In genomic region chr7:75555940-75556339, GRCm38 (mm10) we compare ENCODE assay signal across 13 mouse cellular contexts.
A peak's percentile ranks its signal among the peaks of the same experiment; 100 is the strongest.
DNase-seq lines count a peak whose midpoint lies in the region; ATAC-seq and TF ChIP-seq lines count a peak whose summit lies in the region.
"Had no signal": no experiment of that assay in that cellular context is flagged by ENCODE, and none has a peak within 500 bp of the region (broad histone marks: within the 10 kb centered on the region; RNA-seq: fewer than 3 reads in every experiment).

No protein-coding gene starts in this region.

- ATAC-seq in megakaryocyte-erythroid progenitor cell, adult 5-6 weeks (replicated peaks; ENCODE audit: low FRiP score, low TSS enrichment, poor library complexity, severe bottlenecking), result no peak

- intact Hi-C loops in gastrocnemius, adult 2 months (cut with DNase I), result loop anchor here (2.0 to 5.0 kb wide), 2 partner anchors 185 to 419 kb away; no protein-coding TSS in a partner anchor
- intact Hi-C loops in gastrocnemius, postnatal 14 days (cut with DNase I; ENCODE audit: low total_unique reads), result loop anchor here (5.0 to 10.0 kb wide), 2 partner anchors 101 to 154 kb away; partner anchors contain the start of gene Akap13
- intact Hi-C loops in left cerebral cortex, adult 2 months (cut with DNase I), result loop anchor here (1.0 to 5.0 kb wide), 3 partner anchors 99 to 185 kb away; partner anchors contain the start of gene Akap13
- intact Hi-C loops in left cerebral cortex, postnatal 4 days (cut with DNase I), result loop anchor here (5.0 kb wide), 1 partner anchor 184 kb away; no protein-coding TSS in a partner anchor

- peak overlapping the region; percentile 16; the same call in 1 of the 2 replicates for H3K27ac ChIP-seq in gastrocnemius, adult 2 months
- no peak overlapping the region for H3K27ac ChIP-seq in left cerebral cortex, adult 2 months
- no peak overlapping the region for H3K27ac ChIP-seq in CH12.LX (ENCODE audit: insufficient read depth, low read depth)
- H3K27ac ChIP-seq: forebrain, embryonic 12.5 days had no signal

- no peaks in the 10 kb centered on the region for H3K79me2 ChIP-seq in CH12.LX (replicated peaks; ENCODE audit: control insufficient read depth, extremely low read depth, insufficient read depth, poor library complexity, severe bottlenecking)

- dilution Hi-C loops in CH12.LX (cut with MboI; ENCODE audit: extremely low pct_ligation_motif_present, extremely low pct_unique_long_range_greater_than_20kb, low sequenced_read_pairs), result no loop called here

- no peak overlapping the region for H3K4me2 ChIP-seq in CH12.LX (ENCODE audit: insufficient read depth, low read depth, poor library complexity, severe bottlenecking)
- H3K4me2 ChIP-seq: forebrain, embryonic 12.5 days had no signal

- TF ChIP-seq RAD21 in CH12.LX (IDR thresholded peaks at IDR 0.05; ENCODE audit: low read depth, low read length), result peak; percentile 63

- no peak for DNase-seq in gastrocnemius, adult 2 months
- no peak for DNase-seq in gastrocnemius, postnatal 14 days
- DNase-seq in left cerebral cortex, adult 2 months (ENCODE audit: extremely low spot score in 1 of 2, low spot score in 2 of 2), result no peak
- no peak for DNase-seq in left cerebral cortex, postnatal 4 days
- DNase-seq in CH12.LX (ENCODE audit: extremely low read depth), result no peak
- DNase-seq in induced T-regulatory cell, adult 2 months (ENCODE audit: low read depth), result peak; percentile 50
- no peak for DNase-seq in spleen, adult 12 weeks (ENCODE audit: low spot score)
- DNase-seq: adrenal gland, postnatal 25 days; cerebellum, adult 9-11 months had no signal

- no peak overlapping the region for H3K9ac ChIP-seq in CH12.LX (ENCODE audit: insufficient read depth, low read depth)
- H3K9ac ChIP-seq: forebrain, embryonic 12.5 days had no signal

- H3K9me3 ChIP-seq in CH12.LX (replicated peaks; ENCODE audit: low read length), result no peaks in the 10 kb centered on the region
- H3K9me3 ChIP-seq: forebrain, embryonic 12.5 days; G1E had no signal

- in situ Hi-C loops in CH12.LX (cut with MboI; ENCODE audit: low pct_ligation_motif_present, low pct_unique_long_range_greater_than_20kb, low sequenced_read_pairs), result loop anchor here (10.0 to 25.0 kb wide), 3 partner anchors 51 to 419 kb away; no protein-coding TSS in a partner anchor

- no peaks in the 10 kb centered on the region for H3K27me3 ChIP-seq in CH12.LX (replicated peaks)
- H3K27me3 ChIP-seq: forebrain, embryonic 12.5 days had no signal

- TF ChIP-seq EP300 in CH12.LX (IDR thresholded peaks at IDR 0.05; ENCODE audit: low read length), result no peak

- H3K36me3 ChIP-seq in CH12.LX (replicated peaks in 1 of 2; ENCODE audit: control insufficient read depth in 1 of 2, insufficient read depth in 1 of 2, low read length in 1 of 2), result peaks cover 0 to 2% of the 10 kb centered on the region in 2 experiments
- H3K36me3 ChIP-seq: forebrain, embryonic 12.5 days; G1E had no signal

- peak; percentile 72 for TF ChIP-seq CTCF in gastrocnemius, adult 2 months (IDR thresholded peaks at IDR 0.05)
- TF ChIP-seq CTCF in left cerebral cortex, adult 2 months (IDR thresholded peaks at IDR 0.05), result peak; percentile 69
- peak in 1 of 2 experiments; percentile 67; a peak in 2 of 4 replicates for TF ChIP-seq CTCF in CH12.LX (conservative IDR thresholded peaks at IDR 0.05 in 1 of 2, IDR thresholded peaks at IDR 0.05 in 1 of 2; ENCODE audit: low read depth in 2 of 2, low read length in 2 of 2)

- H3K4me1 ChIP-seq in CH12.LX (ENCODE audit: control insufficient read depth in 1 of 2, insufficient read depth in 2 of 2), result peaks cover 6 to 39% of the 10 kb centered on the region in 2 experiments

- no peak overlapping the region for H3K4me3 ChIP-seq in gastrocnemius, adult 2 months
- no peak overlapping the region for H3K4me3 ChIP-seq in left cerebral cortex, adult 2 months
- H3K4me3 ChIP-seq in CH12.LX (replicated peaks in 1 of 3; ENCODE audit: low read depth in 2 of 3, low read length in 2 of 3, poor library complexity in 1 of 3), result no peak overlapping the region
- H3K4me3 ChIP-seq: forebrain, embryonic 12.5 days; myocyte had no signal

- TF ChIP-seq POLR2A in CH12.LX (IDR thresholded peaks at IDR 0.05; ENCODE audit: low read depth, low read length), result no peak

TF ChIP-seq in CH12.LX, 34 proteins besides CTCF, POLR2A, EP300 and RAD21:
- TF ChIP-seq MAFK (IDR thresholded peaks at IDR 0.05; ENCODE audit: insufficient replicate concordance, low read length) (no peak), ZC3H11A (IDR thresholded peaks at IDR 0.05; ENCODE audit: low read depth, low read length) (0 out of 2 replicates have a peak, but pooled peaks have one; percentile 9), SMC3 (IDR thresholded peaks at IDR 0.05; ENCODE audit: low read depth, low read length) (peak; percentile 70)
TF ChIP-seq in CH12.LX: peak in this region for 2.
